Mouse (Mus musculus): ENCODE results near the gene Prcd.
"Not testable (repeated sequence)": the region's sequence is repeated elsewhere in the genome, so short reads cannot be mapped to it uniquely, and the experiment has no call there.

Prcd gene

DNA sequence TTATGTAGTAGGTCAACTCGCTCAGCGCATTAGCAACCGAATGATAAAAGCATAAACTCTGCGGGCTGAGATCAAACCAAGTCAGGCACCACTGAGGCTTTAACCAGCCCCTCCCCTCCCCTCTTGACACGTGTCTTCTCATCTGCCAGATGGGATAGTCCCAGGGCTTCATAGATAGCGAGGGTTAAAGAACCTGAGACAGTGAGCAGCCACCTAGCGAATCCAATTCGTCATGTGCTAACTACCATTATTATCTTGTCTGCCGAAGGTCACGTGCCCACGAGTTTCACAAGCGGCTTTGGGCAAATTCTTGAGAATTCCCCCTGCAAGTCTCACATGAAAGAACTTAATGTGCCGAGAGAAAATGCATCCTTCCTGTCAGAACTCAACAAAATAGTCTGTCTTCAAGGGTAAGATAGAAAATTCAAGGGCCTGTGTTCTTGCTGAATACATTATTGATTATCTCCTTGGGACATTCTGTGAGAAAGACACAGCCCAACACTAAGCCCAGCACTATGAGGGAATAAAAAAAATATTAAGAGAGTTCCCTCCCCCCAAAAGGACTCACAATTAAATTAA is 16.5 kb downstream of the Prcd start:
- no peak for DNase-seq

- no peak for DNase-seq
Observed at GRCm38 (mm10) chr11:116670386-116670785, 17.1 kb downstream of the Prcd start.

DNA sequence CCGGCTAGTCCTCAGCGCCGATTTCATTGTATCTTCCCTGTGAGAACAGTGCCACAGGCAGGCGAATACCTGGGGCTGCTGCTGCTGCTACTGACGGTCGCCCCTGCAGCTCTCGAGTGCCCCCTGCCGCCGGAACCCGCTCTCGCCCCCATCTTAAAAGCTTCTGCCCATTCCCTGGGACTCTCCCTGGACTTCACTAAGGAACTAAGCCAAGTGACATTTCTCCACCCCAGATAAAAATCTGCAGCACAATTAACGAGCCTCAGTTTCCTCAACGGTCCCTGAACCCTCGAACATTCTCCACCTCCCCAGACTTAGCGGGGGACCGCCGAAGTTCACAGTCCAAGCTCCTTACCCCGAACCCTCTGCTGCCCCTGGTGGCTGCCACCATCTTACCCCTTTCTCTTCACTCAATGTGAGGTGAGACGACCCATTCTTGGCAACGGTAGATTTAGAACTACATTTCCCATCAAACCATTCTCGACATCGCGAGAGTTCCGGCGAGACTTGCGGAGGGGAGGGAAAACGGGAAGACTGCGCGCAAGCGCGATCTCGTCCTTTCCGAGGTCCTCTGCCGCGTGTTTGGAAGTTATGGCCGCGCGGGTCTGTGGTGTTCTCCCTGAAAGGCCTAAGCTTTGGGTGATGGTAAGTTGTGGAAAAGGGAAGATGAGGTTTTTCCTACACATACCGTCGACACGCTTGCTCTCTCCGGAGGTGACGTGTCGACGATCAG is 17.9 kb downstream of the Prcd start:
- DNase-seq = peak; percentile 98

DNA sequence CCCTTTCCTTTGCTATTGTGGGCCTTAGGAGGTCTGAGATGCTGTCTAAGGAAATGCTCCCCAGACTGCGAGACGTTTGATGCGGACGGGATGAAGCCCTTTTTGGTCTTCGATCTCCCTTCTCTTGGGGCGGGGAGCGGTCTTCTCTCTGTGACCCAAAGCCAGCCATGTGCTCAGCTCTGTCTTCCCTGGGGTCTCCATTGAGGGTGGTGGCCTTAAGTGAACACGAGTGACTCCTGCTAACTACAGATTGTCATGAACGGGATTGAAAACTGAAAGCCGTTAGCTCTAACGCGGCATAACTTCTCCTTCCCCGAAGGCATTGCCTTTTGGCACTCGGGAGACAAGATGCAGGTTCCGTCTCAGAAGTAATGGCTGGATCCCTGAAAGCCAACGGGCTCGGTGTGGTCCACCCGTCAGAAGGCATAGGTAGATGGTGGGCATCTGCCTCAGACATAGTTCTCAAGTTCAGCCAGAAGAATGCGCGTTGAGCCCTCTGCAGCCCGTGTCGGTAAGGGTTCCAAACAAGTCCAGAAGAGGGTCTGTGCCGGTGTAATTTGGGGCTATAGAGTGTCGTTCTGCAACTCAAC is 18.6 kb downstream of the Prcd start:
- DNase-seq = no peak

- no peak for DNase-seq
Observed at GRCm38 (mm10) chr11:116672595-116672994, 19.3 kb downstream of the Prcd start.

DNA sequence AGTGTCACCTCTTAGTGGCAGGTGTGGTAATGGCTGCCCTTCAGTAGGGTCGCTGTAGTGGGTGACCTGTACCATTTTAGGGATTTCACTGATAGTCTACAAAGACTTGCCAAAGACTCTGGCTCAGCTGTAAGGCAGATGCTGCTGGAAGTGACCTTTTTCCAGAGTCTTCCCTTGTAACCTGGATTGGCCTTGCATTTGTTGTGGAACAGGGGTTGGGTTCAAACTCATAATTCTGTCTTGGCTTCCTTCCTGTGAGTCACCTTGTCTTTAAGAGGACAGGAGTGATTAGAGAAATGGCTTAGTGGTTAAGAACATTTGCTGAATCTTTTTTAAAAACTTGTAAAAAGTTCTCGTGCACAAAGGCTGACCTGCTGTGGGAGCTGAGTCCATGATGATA is 20.1 kb downstream of the Prcd start:
- no peak for DNase-seq

- no peak for DNase-seq
Observed at GRCm38 (mm10) chr11:116674616-116675379, 21.5 kb downstream of the Prcd start.

DNA sequence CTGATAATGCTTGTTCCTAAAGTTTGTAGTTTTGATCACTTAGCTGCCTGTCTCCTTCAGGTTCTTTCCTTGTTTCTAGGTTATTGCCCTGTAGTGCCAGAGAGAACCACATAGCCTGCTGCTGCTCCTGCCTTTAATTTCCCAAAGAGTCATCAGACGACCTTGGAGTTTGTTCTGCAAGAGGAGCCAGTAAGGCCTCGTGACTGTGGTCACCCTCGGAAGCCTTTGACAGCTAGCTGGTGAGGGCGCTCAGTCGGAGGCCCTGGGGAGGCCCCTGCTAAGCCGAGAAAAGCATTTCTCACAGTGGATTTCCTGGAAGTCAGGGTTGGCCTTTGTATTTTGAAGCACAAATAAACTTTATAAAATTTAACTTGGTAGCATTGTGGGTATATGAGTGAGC is 22.1 kb downstream of the Prcd start:
- DNase-seq = not testable (repeated sequence)

DNA sequence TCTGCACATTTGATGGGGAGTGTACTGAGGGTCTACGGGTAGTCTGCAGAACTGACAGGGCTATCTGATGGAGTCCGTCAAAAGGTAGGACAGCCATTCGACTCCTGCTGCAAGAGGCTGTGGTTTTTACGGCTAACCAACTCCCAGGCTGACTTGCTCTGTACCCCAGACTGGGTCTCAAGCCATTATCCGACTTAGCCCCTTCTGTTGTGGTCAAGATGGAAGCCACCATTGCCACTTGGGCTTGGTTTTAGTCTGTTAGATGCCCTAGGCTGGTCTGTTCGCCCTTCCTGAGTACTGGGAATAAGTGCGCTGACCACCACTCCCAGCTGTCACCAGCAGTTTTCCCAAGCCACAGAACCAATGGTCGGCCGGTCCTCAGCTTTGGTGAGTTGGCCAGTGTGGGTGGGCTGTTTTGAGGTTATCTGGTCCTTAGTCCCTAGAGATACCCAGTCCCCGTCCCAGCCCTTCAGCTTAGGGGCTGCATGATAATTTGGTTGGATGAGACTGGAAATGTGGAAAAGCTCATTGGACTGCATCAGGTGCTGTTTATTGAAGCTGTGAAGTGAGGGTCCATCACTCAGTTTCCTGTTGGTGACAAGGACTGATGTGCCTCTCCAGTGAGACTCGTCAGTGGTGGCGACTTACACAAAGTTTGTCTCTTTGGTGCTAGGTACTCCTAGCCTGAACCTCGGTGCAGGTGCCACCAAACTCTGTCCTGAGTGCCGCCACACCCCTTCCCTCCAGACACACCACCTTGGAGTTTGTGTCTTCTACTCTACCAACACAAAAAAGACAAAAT is 23.0 kb downstream of the Prcd start:
- DNase-seq = no peak

GRCm38 (mm10) chr11:116677711-116678441 is 24.5 kb downstream of the Prcd start:
- DNase-seq = no peak

DNA sequence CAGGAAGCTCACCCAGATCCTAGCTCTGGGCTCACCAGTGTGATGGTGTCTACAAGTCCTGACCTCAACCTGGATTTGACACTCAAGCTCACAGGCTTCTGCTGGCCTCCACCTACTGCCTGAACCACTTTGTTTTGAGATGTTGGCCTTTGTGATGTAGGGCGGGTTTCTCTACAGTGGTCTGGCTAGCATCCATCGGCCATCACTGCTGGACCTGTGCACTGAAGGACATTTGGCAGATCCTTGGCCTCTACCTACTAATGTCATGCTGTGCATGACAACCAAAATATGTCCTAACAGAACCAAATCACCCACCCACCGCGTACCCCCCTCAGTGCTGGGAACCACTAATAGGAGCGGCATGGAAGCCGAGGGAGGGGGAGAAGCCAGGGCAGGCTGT is 25.8 kb downstream of the Prcd start:
- DNase-seq = no peak

DNA sequence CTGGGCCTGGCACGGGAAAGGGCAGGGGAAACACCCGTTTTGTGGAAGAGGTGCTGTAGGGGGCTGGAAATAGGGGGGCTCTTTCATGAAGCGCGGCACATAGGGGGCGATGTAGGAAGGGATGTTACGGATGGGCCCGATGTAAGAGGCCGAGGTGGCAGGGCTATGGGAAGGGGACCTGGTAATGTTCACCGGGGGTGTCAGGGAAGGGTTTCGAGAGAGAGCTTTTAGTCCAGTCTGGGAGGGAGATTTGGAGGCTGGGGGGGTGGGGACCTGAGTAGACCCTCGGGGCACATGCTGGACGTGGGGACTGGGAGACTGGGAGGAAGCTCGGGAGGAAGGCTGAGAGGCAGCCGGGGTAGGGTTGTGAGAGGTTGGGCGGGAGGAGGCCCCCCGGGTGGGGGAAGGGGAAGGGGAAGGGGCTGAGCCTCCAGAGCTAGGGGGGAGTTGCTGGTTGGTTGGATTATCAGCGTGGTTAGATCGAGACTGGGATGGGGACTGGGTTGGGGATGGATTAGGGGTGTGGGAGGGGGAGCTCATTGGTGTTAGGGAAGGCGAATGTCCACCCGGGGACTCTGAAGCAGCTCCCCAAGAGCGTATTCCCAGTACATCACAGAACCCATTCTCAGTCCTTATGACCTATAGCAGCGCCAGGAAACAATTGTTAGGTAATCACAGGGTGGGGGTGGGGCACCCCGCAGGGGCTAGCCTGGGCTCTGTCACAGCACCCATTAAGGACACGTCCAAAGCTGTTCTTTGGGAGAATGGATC is 27.2 kb downstream of the Prcd start:
- DNase-seq = no peak

DNA sequence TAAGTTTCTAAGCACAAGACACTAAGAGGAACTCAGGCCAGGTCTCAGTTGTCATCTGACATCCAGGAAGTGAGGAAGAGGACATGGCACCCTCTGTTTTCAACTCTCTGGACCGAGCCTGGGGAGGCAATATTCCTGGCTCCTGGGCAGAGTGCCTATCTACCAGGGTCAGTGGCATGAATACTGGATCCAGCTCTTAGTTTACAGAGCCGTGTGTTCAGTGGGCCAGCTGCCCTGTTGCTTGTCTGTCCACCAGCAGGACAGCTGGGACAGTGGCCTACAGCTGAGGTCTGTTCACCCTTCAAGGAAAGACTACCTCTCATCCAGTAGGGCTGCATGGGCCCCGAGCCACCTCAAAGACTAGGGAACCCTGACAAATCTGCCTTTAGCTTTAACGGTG is 27.8 kb downstream of the Prcd start:
- DNase-seq = no peak

DNA sequence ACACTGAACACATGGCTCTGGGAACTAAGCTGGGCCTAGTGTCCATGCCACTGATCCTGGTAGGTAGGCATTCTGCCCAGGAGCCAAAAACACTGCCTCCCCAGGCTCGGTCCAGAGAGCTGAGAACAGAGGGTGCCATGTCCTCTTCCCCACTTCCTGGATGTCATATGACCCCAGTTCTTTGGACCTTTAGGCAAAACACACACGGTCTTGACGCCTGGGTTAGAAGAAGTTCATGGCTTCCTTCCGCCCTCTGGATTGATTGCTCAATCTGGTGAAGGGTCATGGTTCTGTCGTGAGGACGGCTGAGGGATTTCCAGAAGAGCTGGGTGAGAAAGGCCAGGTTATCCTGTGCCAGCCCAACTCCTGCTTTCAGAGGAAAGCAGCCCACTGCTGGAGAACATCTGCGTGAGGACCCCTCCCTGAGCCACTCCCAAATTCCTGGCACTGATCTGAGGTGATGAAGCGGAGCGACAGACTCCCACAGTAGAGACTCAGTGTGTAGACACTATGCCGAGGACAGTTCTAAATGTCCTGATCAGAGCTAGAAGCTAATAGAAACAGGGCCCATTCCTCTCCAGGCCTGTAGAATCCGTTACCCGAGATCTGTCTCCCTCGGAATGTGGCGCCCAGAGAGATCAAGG is 29.3 kb downstream of the Prcd start:
- peak in 1 of 2 experiments; percentile 50 for DNase-seq

DNA sequence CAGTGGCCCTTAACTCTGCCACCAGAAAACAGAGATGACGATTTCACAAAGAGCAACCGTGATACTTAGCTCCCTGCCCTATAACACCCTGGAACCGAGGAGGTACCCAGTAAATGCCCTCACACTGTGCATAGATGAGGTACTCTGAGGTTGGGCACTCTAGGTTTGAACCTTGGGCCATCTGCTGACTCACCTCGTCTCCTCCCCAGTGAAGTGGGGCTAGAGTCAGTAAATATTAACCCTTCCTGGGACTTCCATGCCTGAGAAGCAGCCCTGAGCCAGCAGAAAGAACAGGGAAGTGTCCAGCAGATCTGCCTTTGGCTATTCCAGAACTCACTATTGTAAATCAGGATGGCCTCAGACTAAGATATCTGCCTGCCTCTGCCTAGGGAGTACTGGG is 30.4 kb downstream of the Prcd start:
- no peak for DNase-seq

DNA sequence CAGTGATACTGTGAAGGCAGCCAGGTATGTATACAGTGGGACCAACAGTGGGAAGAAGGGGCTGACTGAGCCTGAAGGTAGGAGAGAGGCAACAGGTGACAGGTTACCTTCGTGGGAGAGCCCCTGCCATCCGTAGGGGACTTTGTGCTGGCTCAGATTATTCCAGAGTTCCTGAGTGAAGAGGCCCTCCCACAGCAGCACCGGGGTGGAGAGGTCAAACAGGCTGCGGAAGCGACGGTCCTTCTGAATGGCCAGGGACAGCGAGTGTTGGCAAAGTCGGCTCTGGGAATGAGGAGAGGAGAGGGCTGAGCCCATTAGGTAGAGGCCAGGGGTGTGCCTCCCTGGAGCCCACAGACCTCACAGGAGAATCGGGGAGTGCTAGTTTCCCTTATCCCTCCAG is 32.4 kb downstream of the Prcd start:
- no peak for DNase-seq

GRCm38 (mm10) chr11:116687897-116688296 is 34.6 kb downstream of the Prcd start:
- DNase-seq = no peak

DNA sequence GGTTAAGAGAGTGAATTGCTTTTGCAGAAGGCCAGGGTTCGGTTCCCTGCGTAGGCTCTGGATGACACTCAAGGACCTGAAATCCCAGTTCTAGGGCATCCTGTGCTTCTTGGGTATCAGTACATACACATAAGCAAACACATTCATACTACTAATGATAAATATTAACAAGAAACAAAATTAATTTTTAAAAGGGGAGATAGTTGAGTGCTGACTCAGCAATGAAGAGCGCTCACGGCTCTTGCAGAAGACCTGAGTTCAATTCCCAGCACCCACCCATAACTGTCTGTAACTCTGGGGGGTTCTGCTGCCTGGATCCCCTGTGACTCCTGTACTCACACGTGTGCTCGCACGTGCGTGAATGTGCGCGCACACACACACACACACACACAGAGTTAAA is 36.3 kb downstream of the Prcd start:
- DNase-seq = no peak

GRCm38 (mm10) chr11:116690701-116691575 is 37.6 kb downstream of the Prcd start:
- peak in 1 of 2 experiments; percentile 42 for DNase-seq

DNA sequence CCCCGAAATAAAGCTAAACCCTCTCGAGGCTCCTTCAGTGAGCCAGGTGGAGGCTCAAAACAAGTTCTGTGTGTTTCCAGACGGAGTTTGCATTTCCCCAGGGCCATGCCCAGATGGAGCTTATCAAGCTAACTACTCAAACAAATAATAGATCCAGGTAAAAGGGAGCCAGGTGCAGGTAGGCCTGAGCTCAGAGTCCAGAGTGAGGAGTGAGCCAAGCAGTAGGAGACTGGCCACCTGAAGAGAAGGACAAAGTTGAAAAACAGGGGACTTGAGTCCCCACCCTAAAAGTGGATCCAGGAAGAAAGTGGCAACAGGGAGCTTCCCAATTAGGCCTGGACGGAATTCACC is 40.5 kb downstream of the Prcd start:
- no peak for DNase-seq
